Mouse (Mus musculus) midbrain, embryonic 13.5 days (tissue): ENCODE measurements around the gene Jak1. TPM values are rescaled to one million over a fixed set of nuclear protein-coding genes. Genes with fewer than 3 reads are reported as not detected.

ENCODE experiments used
- polyA plus RNA-seq: library from polyadenylated mRNA; unstranded; fragments of >200 nt; fragmentation: Nextera tagmentation; extraction: Ambion mirVana; gene quantifications from 2 replicates; pipeline ENCODE4 v1.2.1, GENCODE M21; 2015

Gene Jak1
- polyA plus RNA-seq, 1 experiment from 2014 or later, result 47.9 TPM

Other genes starting within 250 kb of the Jak1 start
- not detected in 2 replicates for gene Gm10577, start 244.6 kb downstream of the Jak1 start, polyA plus RNA-seq
- 5.7 and 5.8 TPM in 2 replicates for gene Raver2, start 196.3 kb downstream of the Jak1 start, polyA plus RNA-seq
- 7.3 and 8.1 TPM in 2 replicates for gene Ak4, start 154.0 kb upstream of the Jak1 start, polyA plus RNA-seq
- gene Dnajc6, start 231.4 kb upstream of the Jak1 start, polyA plus RNA-seq, result 23.9 and 24.8 TPM in 2 replicates